ENCODE assay signal across 8 mouse cellular contexts in the genomic region with DNA sequence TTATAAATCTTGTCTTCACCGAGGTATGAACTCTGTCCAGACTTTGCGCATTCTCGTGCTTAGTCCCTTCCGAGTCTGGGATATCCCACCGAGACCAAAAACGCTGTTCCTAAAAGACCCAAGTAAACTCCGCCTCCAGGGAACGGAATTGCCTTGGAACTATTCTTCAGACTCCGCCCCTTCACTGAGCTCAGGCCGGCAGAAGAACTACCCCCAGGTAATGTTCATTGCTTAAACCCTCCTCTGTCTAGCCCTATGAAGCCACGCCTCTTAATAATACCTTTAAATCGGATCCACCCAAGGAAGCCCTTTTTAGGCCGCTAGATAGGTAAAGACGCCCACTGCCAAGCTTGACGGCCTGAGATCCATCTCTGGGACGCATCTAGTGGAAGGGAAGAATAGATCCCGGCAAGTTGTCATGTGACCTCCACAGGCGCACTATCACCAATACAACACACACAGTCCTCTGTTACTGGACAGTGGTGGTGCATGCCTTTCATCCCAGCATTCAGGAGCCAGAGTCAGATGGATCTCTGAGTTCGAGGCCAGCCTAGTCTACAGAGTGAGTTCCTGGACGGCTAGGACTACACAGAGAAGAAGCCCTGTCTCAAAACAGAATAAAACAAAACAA. TPM values are rescaled to one million over a fixed set of nuclear protein-coding genes. Genes with fewer than 3 reads are reported as not detected.
DNase-seq lines count a peak whose midpoint lies in the region; ATAC-seq and TF ChIP-seq lines count a peak whose summit lies in the region.

No protein-coding gene starts in this region.

- no peak for DNase-seq in heart, postnatal 25 days (ENCODE audit: low spot score)
- no peak for DNase-seq in gastrocnemius, postnatal 4 days (ENCODE audit: low spot score in 2 of 2)
- DNase-seq in cerebellum, adult 11 months: no peak

- H3K4me3 ChIP-seq in heart, embryonic 11.5 days (ENCODE audit: low read depth, low read length): peak overlapping the region; percentile 47
- H3K4me3 ChIP-seq in cortical plate, adult 2 months (ENCODE audit: insufficient read depth, low read length): peak overlapping the region; percentile 34
- peak overlapping the region; percentile 45 for H3K4me3 ChIP-seq in hindbrain, embryonic 13.5 days
- H3K4me3 ChIP-seq in lung, embryonic 16.5 days (ENCODE audit: low read length): peak overlapping the region; percentile 62

- no peak for TF ChIP-seq CTCF in cortical plate, adult 2 months (IDR thresholded peaks at IDR 0.05; ENCODE audit: extremely low read depth, insufficient read depth, low read length)

- no peaks in the 10 kb centered on the region for H3K9me3 ChIP-seq in heart, embryonic 11.5 days (replicated peaks; ENCODE audit: control insufficient read depth, low read length)
- no peaks in the 10 kb centered on the region for H3K9me3 ChIP-seq in hindbrain, embryonic 13.5 days
- H3K9me3 ChIP-seq in lung, embryonic 16.5 days (ENCODE audit: control insufficient read depth, low read length): no peaks in the 10 kb centered on the region

- no peaks in the 10 kb centered on the region for H3K36me3 ChIP-seq in heart, embryonic 11.5 days (ENCODE audit: control insufficient read depth, insufficient read depth, low read length)
- no peaks in the 10 kb centered on the region for H3K36me3 ChIP-seq in hindbrain, embryonic 13.5 days
- no peaks in the 10 kb centered on the region for H3K36me3 ChIP-seq in lung, embryonic 16.5 days (ENCODE audit: control insufficient read depth, insufficient read depth, low read length)

- TF ChIP-seq POLR2A in cortical plate, adult 2 months (IDR thresholded peaks at IDR 0.05; ENCODE audit: extremely low read depth, insufficient read depth, low read length): no peak

- H3K4me1 ChIP-seq in heart, embryonic 11.5 days (ENCODE audit: control insufficient read depth, insufficient read depth, low read length): peaks cover 26% of the 10 kb centered on the region
- H3K4me1 ChIP-seq in cortical plate, adult 2 months (ENCODE audit: control insufficient read depth, insufficient read depth, low read length): no peaks in the 10 kb centered on the region
- peaks cover 45% of the 10 kb centered on the region for H3K4me1 ChIP-seq in hindbrain, embryonic 13.5 days (replicated peaks)
- peaks cover 14% of the 10 kb centered on the region for H3K4me1 ChIP-seq in lung, embryonic 16.5 days (replicated peaks; ENCODE audit: control insufficient read depth, insufficient read depth, low read length)

- peaks cover 18% of the 10 kb centered on the region for H3K27me3 ChIP-seq in heart, embryonic 11.5 days (ENCODE audit: control insufficient read depth, insufficient read depth, low read length)
- peaks cover 61% of the 10 kb centered on the region for H3K27me3 ChIP-seq in hindbrain, embryonic 13.5 days
- peaks cover 24% of the 10 kb centered on the region for H3K27me3 ChIP-seq in lung, embryonic 16.5 days (ENCODE audit: control insufficient read depth, insufficient read depth, low read depth, low read length)

- WGBS in heart, embryonic 11.5 days (ENCODE audit: insufficient replicate concordance): 3% methylated on average over 20 of the region's 20 CpGs
- 5% methylated on average over 20 of the region's 20 CpGs for WGBS in hindbrain, embryonic 13.5 days
- WGBS in lung, embryonic 16.5 days: 2% methylated on average over 20 of the region's 20 CpGs

- peak overlapping the region; percentile 94 for H3K4me2 ChIP-seq in heart, embryonic 11.5 days
- H3K4me2 ChIP-seq in hindbrain, embryonic 13.5 days: peak overlapping the region; percentile 76
- H3K4me2 ChIP-seq in lung, embryonic 16.5 days (ENCODE audit: low read depth, low read length): peak overlapping the region; percentile 83

- H3K9ac ChIP-seq in heart, embryonic 11.5 days (ENCODE audit: low read depth, low read length): peak overlapping the region; percentile 58; the same call in 1 of the 2 replicates
- H3K9ac ChIP-seq in hindbrain, embryonic 13.5 days: peak overlapping the region; percentile 71; the same call in 1 of the 2 replicates
- peak overlapping the region; percentile 48 for H3K9ac ChIP-seq in lung, embryonic 16.5 days (ENCODE audit: low read length)

- peak overlapping the region; percentile 59 for H3K27ac ChIP-seq in heart, embryonic 11.5 days (ENCODE audit: low read depth, low read length)
- no peak overlapping the region for H3K27ac ChIP-seq in cortical plate, adult 2 months (ENCODE audit: insufficient read depth, low read length)
- H3K27ac ChIP-seq in hindbrain, embryonic 13.5 days: no peak overlapping the region
- H3K27ac ChIP-seq in lung, embryonic 16.5 days (ENCODE audit: low read length): peak overlapping the region; percentile 83

- 0 out of 2 replicates have a peak, but pooled peaks have one; percentile 3 for ATAC-seq in heart, embryonic 11.5 days (replicated peaks; ENCODE audit: insufficient number of reproducible peaks, low FRiP score, low TSS enrichment)
- no peak for ATAC-seq in hindbrain, embryonic 13.5 days (ENCODE audit: low FRiP score)
- ATAC-seq in lung, embryonic 16.5 days (ENCODE audit: low read depth): peak; percentile 7
- ATAC-seq in frontal cortex, adult (ENCODE audit: low TSS enrichment): no peak

- intact Hi-C loops in heart, postnatal 25 days (cut with DNase I): loop anchor here (1.0 to 2.0 kb wide), 2 partner anchors 16 to 58 kb away; no protein-coding TSS in a partner anchor

RNA-seq across cellular contexts. Expression of gene Cd248, which starts 4.6 kb away (rescaled TPM):
- polyA plus RNA-seq in heart, embryonic 11.5 days (2014; fragmentation: Nextera tagmentation; extraction: Ambion mirVana): 24.2 and 27.3 TPM in 2 replicates
- 10 to 100 TPM; 15.3 to 16.1 TPM for total RNA-seq in heart, postnatal 25 days (2021)
- 5.8 and 6.3 TPM in 2 replicates for polyA plus RNA-seq in cortical plate, adult 2 months (2012; rRNA removed)
- 19.1 and 20.4 TPM in 2 replicates for polyA plus RNA-seq in hindbrain, embryonic 13.5 days (2015; fragmentation: Nextera tagmentation; extraction: Ambion mirVana)
- polyA plus RNA-seq in lung, embryonic 16.5 days (2015; fragmentation: Nextera tagmentation; extraction: Ambion mirVana): 69.1 and 80.6 TPM in 2 replicates
- 100 to 1,000 TPM; 108 to 113 TPM for total RNA-seq in gastrocnemius, postnatal 4 days (2021)

RNA-seq across cellular contexts. Expression of gene Tmem151a, which starts 12.8 kb away (rescaled TPM):
- 4.6 and 4.7 TPM in 2 replicates for polyA plus RNA-seq in heart, embryonic 11.5 days (2014; fragmentation: Nextera tagmentation; extraction: Ambion mirVana)
- total RNA-seq in heart, postnatal 25 days (2021): 1 to 10 TPM; 4.0 to 4.8 TPM
- 145 and 146 TPM in 2 replicates for polyA plus RNA-seq in cortical plate, adult 2 months (2012; rRNA removed)
- polyA plus RNA-seq in hindbrain, embryonic 13.5 days (2015; fragmentation: Nextera tagmentation; extraction: Ambion mirVana): 6.2 and 8.4 TPM in 2 replicates
- polyA plus RNA-seq in lung, embryonic 16.5 days (2015; fragmentation: Nextera tagmentation; extraction: Ambion mirVana): 3.6 and 3.8 TPM in 2 replicates
- under 1 TPM; 0.29 to 0.34 TPM for total RNA-seq in gastrocnemius, postnatal 4 days (2021)

RNA-seq across cellular contexts. Expression of gene Yif1a, which starts 15.8 kb away (rescaled TPM):
- 102 and 103 TPM in 2 replicates for polyA plus RNA-seq in heart, embryonic 11.5 days (2014; fragmentation: Nextera tagmentation; extraction: Ambion mirVana)
- 10 to 100 TPM; 91.5 to 92.6 TPM for total RNA-seq in heart, postnatal 25 days (2021)
- 54.7 and 56.2 TPM in 2 replicates for polyA plus RNA-seq in cortical plate, adult 2 months (2012; rRNA removed)
- polyA plus RNA-seq in hindbrain, embryonic 13.5 days (2015; fragmentation: Nextera tagmentation; extraction: Ambion mirVana): 57.6 and 58.2 TPM in 2 replicates
- polyA plus RNA-seq in lung, embryonic 16.5 days (2015; fragmentation: Nextera tagmentation; extraction: Ambion mirVana): 95.3 and 101 TPM in 2 replicates
- total RNA-seq in gastrocnemius, postnatal 4 days (2021): 10 to 100 TPM; 57.9 to 59.6 TPM

RNA-seq across cellular contexts. Expression of gene Rin1, which starts 22.2 kb away (rescaled TPM):
- 3.0 and 4.3 TPM in 2 replicates for polyA plus RNA-seq in heart, embryonic 11.5 days (2014; fragmentation: Nextera tagmentation; extraction: Ambion mirVana)
- 1 to 10 TPM; 1.6 to 3.4 TPM for total RNA-seq in heart, postnatal 25 days (2021)
- polyA plus RNA-seq in cortical plate, adult 2 months (2012; rRNA removed): 68.7 and 69.0 TPM in 2 replicates
- 1.1 and 1.5 TPM in 2 replicates for polyA plus RNA-seq in hindbrain, embryonic 13.5 days (2015; fragmentation: Nextera tagmentation; extraction: Ambion mirVana)
- polyA plus RNA-seq in lung, embryonic 16.5 days (2015; fragmentation: Nextera tagmentation; extraction: Ambion mirVana): 3.7 and 4.2 TPM in 2 replicates
- total RNA-seq in gastrocnemius, postnatal 4 days (2021): 1 to 10 TPM; 3.4 to 3.5 TPM

RNA-seq across cellular contexts. Expression of gene Cnih2, which starts 25.8 kb away (rescaled TPM):
- 8.4 TPM in 2 replicates for polyA plus RNA-seq in heart, embryonic 11.5 days (2014; fragmentation: Nextera tagmentation; extraction: Ambion mirVana)
- under 1 TPM in 1 of 2 experiments, not detected in 1; 0.18 TPM for total RNA-seq in heart, postnatal 25 days (2021)
- 399 and 461 TPM in 2 replicates for polyA plus RNA-seq in cortical plate, adult 2 months (2012; rRNA removed)
- 333 TPM in 2 replicates for polyA plus RNA-seq in hindbrain, embryonic 13.5 days (2015; fragmentation: Nextera tagmentation; extraction: Ambion mirVana)
- 5.6 and 7.0 TPM in 2 replicates for polyA plus RNA-seq in lung, embryonic 16.5 days (2015; fragmentation: Nextera tagmentation; extraction: Ambion mirVana)
- 1 to 10 TPM; 1.3 to 1.9 TPM for total RNA-seq in gastrocnemius, postnatal 4 days (2021)

Comparison
In these comparisons a context has a peak if more than half of its experiments do, and no peak if none do; other contexts are left out.
1. ATAC-seq: peak in heart, embryonic 11.5 days (single experiment) and lung, embryonic 16.5 days (single experiment); none in hindbrain, embryonic 13.5 days (single experiment) and frontal cortex, adult (single experiment).
2. H3K27ac ChIP-seq: peak in heart, embryonic 11.5 days (single experiment) and lung, embryonic 16.5 days (single experiment); none in cortical plate, adult 2 months (single experiment) and hindbrain, embryonic 13.5 days (single experiment).
3. RNA of gene Tmem151a, which starts 12.8 kb away (polyA plus RNA-seq): 145 to 146 TPM in cortical plate, adult 2 months; 6.2 to 8.4 TPM in hindbrain, embryonic 13.5 days, 4.6 to 4.7 TPM in heart, embryonic 11.5 days and 3.6 to 3.8 TPM in lung, embryonic 16.5 days; every median in the first group is over 10 times any median in the second.
4. Peak in every context shown above with its lines, with median percentiles within 50 percentile points of each other: H3K4me2 ChIP-seq, H3K4me3 ChIP-seq and H3K9ac ChIP-seq.